Mouse (Mus musculus): ENCODE data around the gene Arhgef3. TPM values are rescaled to one million over a fixed set of nuclear protein-coding genes. Genes with fewer than 3 reads are reported as not detected.

Arhgef3 gene
- polyA plus RNA-seq (2015; fragmentation: Nextera tagmentation; extraction: Ambion mirVana) = 17.1 and 18.5 TPM in 2 replicates

GRCm38 (mm10) chr14:27114362-27115274 is at the start of gene Arhgef3:
Gene Arhgef3 (plus strand): TSS chr14:27114899.
- WGBS = under 1% methylated on average over 54 of the region's 58 CpGs
- peak; percentile 95 for ATAC-seq (replicated peaks; ENCODE audit: extremely low read depth, insufficient read depth, low FRiP score)
- H3K36me3 ChIP-seq (ENCODE audit: control insufficient read depth, insufficient read depth) = no peaks in the 10 kb centered on the region
- H3K27me3 ChIP-seq (ENCODE audit: control insufficient read depth, insufficient read depth, low read length) = no peaks in the 10 kb centered on the region
- peak within 1 kb of the TSS; percentile 75 for H3K4me2 ChIP-seq (ENCODE audit: low read depth, low read length)
- peak within 1 kb of the TSS; percentile 66 for H3K4me3 ChIP-seq (ENCODE audit: low read length)
- peak within 1 kb of the TSS; percentile 72 for H3K9ac ChIP-seq (ENCODE audit: low read length)
- no peak within 1 kb of the TSS for H3K27ac ChIP-seq (ENCODE audit: low read length)
- H3K4me1 ChIP-seq (ENCODE audit: control insufficient read depth, insufficient read depth, low read length) = peaks cover 5% of the 10 kb centered on the region; the same call in 1 of the 2 replicates
- no peaks in the 10 kb centered on the region for H3K9me3 ChIP-seq (replicated peaks; ENCODE audit: control insufficient read depth, low read length)

- 0 out of 2 replicates have a peak overlapping the region, but pooled peaks have one; percentile 15 for H3K27ac ChIP-seq (ENCODE audit: low read length)
- no peaks in the 10 kb centered on the region for H3K27me3 ChIP-seq (ENCODE audit: control insufficient read depth, insufficient read depth, low read length)
- no peaks in the 10 kb centered on the region for H3K36me3 ChIP-seq (ENCODE audit: control insufficient read depth, insufficient read depth)
- H3K4me1 ChIP-seq (ENCODE audit: control insufficient read depth, insufficient read depth, low read length) = peaks cover 28% of the 10 kb centered on the region
- H3K4me3 ChIP-seq (ENCODE audit: low read length) = no peak overlapping the region
- no peak for ATAC-seq (replicated peaks; ENCODE audit: extremely low read depth, insufficient read depth, low FRiP score)
- no peak overlapping the region for H3K4me2 ChIP-seq (ENCODE audit: low read depth, low read length)
- no peak overlapping the region for H3K9ac ChIP-seq (ENCODE audit: low read length)
- WGBS = 23% methylated on average over 9 of the region's 9 CpGs
- H3K9me3 ChIP-seq (replicated peaks; ENCODE audit: control insufficient read depth, low read length) = no peaks in the 10 kb centered on the region
Observed at GRCm38 (mm10) chr14:27066171-27066929, 48.3 kb upstream of the Arhgef3 start.

GRCm38 (mm10) chr14:27067866-27068271 is 46.8 kb upstream of the Arhgef3 start:
- Histone ChIP-seq H3K27me3 (ENCODE audit: control insufficient read depth, insufficient read depth, low read length) (no peaks in the 10 kb centered on the region), H3K4me1 (ENCODE audit: control insufficient read depth, insufficient read depth, low read length) (peaks cover 37% of the 10 kb centered on the region), H3K27ac (ENCODE audit: low read length) (peak overlapping the region; percentile 40; the same call in 1 of the 2 replicates), H3K4me3 (ENCODE audit: low read length) (no peak overlapping the region), H3K4me2 (ENCODE audit: low read depth, low read length) (no peak overlapping the region), H3K9ac (ENCODE audit: low read length) (no peak overlapping the region), H3K9me3 (replicated peaks; ENCODE audit: control insufficient read depth, low read length) (no peaks in the 10 kb centered on the region), H3K36me3 (ENCODE audit: control insufficient read depth, insufficient read depth) (no peaks in the 10 kb centered on the region)
- no peak for ATAC-seq (replicated peaks; ENCODE audit: extremely low read depth, insufficient read depth, low FRiP score)
- 59% methylated on average over 6 of the region's 6 CpGs for WGBS

GRCm38 (mm10) chr14:27069434-27070097 is 45.1 kb upstream of the Arhgef3 start:
- H3K4me1 ChIP-seq (ENCODE audit: control insufficient read depth, insufficient read depth, low read length) = peaks cover 44% of the 10 kb centered on the region
- 35% methylated on average over 8 of the region's 8 CpGs for WGBS
- no peak overlapping the region for H3K4me2 ChIP-seq (ENCODE audit: low read depth, low read length)
- H3K4me3 ChIP-seq (ENCODE audit: low read length) = no peak overlapping the region
- no peaks in the 10 kb centered on the region for H3K27me3 ChIP-seq (ENCODE audit: control insufficient read depth, insufficient read depth, low read length)
- H3K9ac ChIP-seq (ENCODE audit: low read length) = no peak overlapping the region
- H3K36me3 ChIP-seq (ENCODE audit: control insufficient read depth, insufficient read depth) = no peaks in the 10 kb centered on the region
- ATAC-seq (replicated peaks; ENCODE audit: extremely low read depth, insufficient read depth, low FRiP score) = no peak
- H3K27ac ChIP-seq (ENCODE audit: low read length) = peak overlapping the region; percentile 26
- no peaks in the 10 kb centered on the region for H3K9me3 ChIP-seq (replicated peaks; ENCODE audit: control insufficient read depth, low read length)

- H3K9me3 ChIP-seq (replicated peaks; ENCODE audit: control insufficient read depth, low read length) = no peaks in the 10 kb centered on the region
- no peak overlapping the region for H3K4me3 ChIP-seq (ENCODE audit: low read length)
- 34% methylated on average over 3 of the region's 3 CpGs for WGBS
- no peak overlapping the region for H3K4me2 ChIP-seq (ENCODE audit: low read depth, low read length)
- H3K4me1 ChIP-seq (ENCODE audit: control insufficient read depth, insufficient read depth, low read length) = peaks cover 44% of the 10 kb centered on the region
- H3K36me3 ChIP-seq (ENCODE audit: control insufficient read depth, insufficient read depth) = no peaks in the 10 kb centered on the region
- no peak for ATAC-seq (replicated peaks; ENCODE audit: extremely low read depth, insufficient read depth, low FRiP score)
- no peaks in the 10 kb centered on the region for H3K27me3 ChIP-seq (ENCODE audit: control insufficient read depth, insufficient read depth, low read length)
- no peak overlapping the region for H3K9ac ChIP-seq (ENCODE audit: low read length)
- H3K27ac ChIP-seq (ENCODE audit: low read length) = peak overlapping the region; percentile 26
Observed at GRCm38 (mm10) chr14:27070128-27070527, 44.6 kb upstream of the Arhgef3 start.

GRCm38 (mm10) chr14:27070758-27071157 is 43.9 kb upstream of the Arhgef3 start:
- peaks cover 48% of the 10 kb centered on the region for H3K4me1 ChIP-seq (ENCODE audit: control insufficient read depth, insufficient read depth, low read length)
- no peak overlapping the region for H3K27ac ChIP-seq (ENCODE audit: low read length)
- no peak overlapping the region for H3K9ac ChIP-seq (ENCODE audit: low read length)
- no peaks in the 10 kb centered on the region for H3K9me3 ChIP-seq (replicated peaks; ENCODE audit: control insufficient read depth, low read length)
- 40% methylated on average over 9 of the region's 9 CpGs for WGBS
- no peak for ATAC-seq (replicated peaks; ENCODE audit: extremely low read depth, insufficient read depth, low FRiP score)
- no peak overlapping the region for H3K4me2 ChIP-seq (ENCODE audit: low read depth, low read length)
- H3K36me3 ChIP-seq (ENCODE audit: control insufficient read depth, insufficient read depth) = no peaks in the 10 kb centered on the region
- H3K27me3 ChIP-seq (ENCODE audit: control insufficient read depth, insufficient read depth, low read length) = no peaks in the 10 kb centered on the region
- no peak overlapping the region for H3K4me3 ChIP-seq (ENCODE audit: low read length)

GRCm38 (mm10) chr14:27071985-27072384 is 42.7 kb upstream of the Arhgef3 start:
- Histone ChIP-seq H3K27ac (ENCODE audit: low read length) (no peak overlapping the region), H3K9ac (ENCODE audit: low read length) (no peak overlapping the region), H3K27me3 (ENCODE audit: control insufficient read depth, insufficient read depth, low read length) (no peaks in the 10 kb centered on the region), H3K9me3 (replicated peaks; ENCODE audit: control insufficient read depth, low read length) (no peaks in the 10 kb centered on the region), H3K36me3 (ENCODE audit: control insufficient read depth, insufficient read depth) (no peaks in the 10 kb centered on the region), H3K4me3 (ENCODE audit: low read length) (no peak overlapping the region), H3K4me2 (ENCODE audit: low read depth, low read length) (no peak overlapping the region), H3K4me1 (ENCODE audit: control insufficient read depth, insufficient read depth, low read length) (peaks cover 50% of the 10 kb centered on the region)
- no peak for ATAC-seq (replicated peaks; ENCODE audit: extremely low read depth, insufficient read depth, low FRiP score)
- 7% methylated on average over 3 of the region's 3 CpGs for WGBS

GRCm38 (mm10) chr14:27075084-27075483 is 39.6 kb upstream of the Arhgef3 start:
- Histone ChIP-seq H3K36me3 (ENCODE audit: control insufficient read depth, insufficient read depth) (no peaks in the 10 kb centered on the region), H3K27ac (ENCODE audit: low read length) (0 out of 2 replicates have a peak overlapping the region, but pooled peaks have one; percentile 4), H3K4me3 (ENCODE audit: low read length) (no peak overlapping the region), H3K9me3 (replicated peaks; ENCODE audit: control insufficient read depth, low read length) (no peaks in the 10 kb centered on the region), H3K27me3 (ENCODE audit: control insufficient read depth, insufficient read depth, low read length) (no peaks in the 10 kb centered on the region), H3K4me1 (ENCODE audit: control insufficient read depth, insufficient read depth, low read length) (peaks cover 45% of the 10 kb centered on the region), H3K4me2 (ENCODE audit: low read depth, low read length) (no peak overlapping the region), H3K9ac (ENCODE audit: low read length) (no peak overlapping the region)
- WGBS = 65% methylated on average over 6 of the region's 6 CpGs
- no peak for ATAC-seq (replicated peaks; ENCODE audit: extremely low read depth, insufficient read depth, low FRiP score)

Data from heart, embryonic 16.5 days (tissue).